Mouse (Mus musculus) bone marrow macrophage, adult 2 months (primary cell): Measurements from ENCODE around the gene Ankrd13b.

Experiments
- CTCF ChIP-seq: IDR thresholded peaks from 2 replicates; pipeline ENCODE4 v1.5.1; 2012; ENCODE audit warnings: low read depth, mild to moderate bottlenecking, low read length, moderate library complexity
- POLR2A ChIP-seq: IDR thresholded peaks from 2 replicates; pipeline ENCODE4 v1.6.1; 2012; ENCODE audit warnings: mild to moderate bottlenecking, low read depth, low read length, borderline replicate concordance

DNA sequence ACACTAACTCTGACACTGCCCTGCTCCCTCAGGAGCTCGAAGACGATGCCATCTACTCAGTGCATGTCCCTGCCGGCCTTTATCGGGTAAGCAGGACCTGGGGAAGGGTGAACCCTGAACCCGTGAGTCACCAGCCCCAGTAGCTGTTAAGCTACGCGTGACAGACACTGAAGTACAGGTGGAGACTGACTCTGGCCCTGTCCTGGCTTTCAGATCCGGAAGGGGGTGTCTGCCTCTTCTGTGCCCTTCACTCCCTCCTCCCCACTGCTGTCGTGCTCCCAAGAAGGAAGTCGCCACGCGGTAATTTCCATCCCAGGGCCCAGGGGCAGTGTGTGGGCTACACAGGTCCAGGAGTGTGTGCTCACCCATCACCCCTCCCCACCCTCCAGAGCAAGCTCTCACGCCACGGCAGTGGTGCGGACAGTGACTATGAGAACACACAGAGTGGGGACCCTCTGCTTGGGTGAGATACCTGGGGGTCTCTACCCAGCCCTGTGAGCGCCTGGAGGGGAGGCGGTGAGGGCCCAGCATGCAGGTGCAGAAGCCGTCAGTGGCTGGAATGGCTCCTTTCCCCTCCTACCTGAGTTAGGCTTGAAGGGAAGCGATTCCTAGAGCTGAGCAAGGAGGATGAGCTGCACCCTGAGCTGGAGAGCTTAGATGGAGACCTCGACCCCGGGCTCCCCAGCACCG lies 16.0 kb upstream of the Ankrd13b start:
- no peak for TF ChIP-seq CTCF
- TF ChIP-seq POLR2A = no peak
